Mouse (Mus musculus) limb, embryonic 13.5 days (tissue): ENCODE results near the gene Cda. TPM values are rescaled to one million over a fixed set of nuclear protein-coding genes. Genes with fewer than 3 reads are reported as not detected.

ENCODE experiments used
- ATAC-seq: fragments of 200-750 bp; cut with Nextera tagmentation; 2 replicates; pipeline ENCODE4 v1.8.0; 2017; ENCODE audit warnings: low read depth, moderate number of reproducible peaks, moderate TSS enrichment; ENCODE audit not compliant: low FRiP score
- H3K27ac ChIP-seq: fragments of 300-500 bp; sonication (generic); 2 replicates; pipeline ENCODE4 v1.5.1; 2015; ENCODE audit warnings: inconsistent platforms, mild to moderate bottlenecking, moderate library complexity
- H3K27me3 ChIP-seq: fragments of 300-500 bp; sonication (generic); 2 replicates; pipeline ENCODE4 v1.6.1; 2015; ENCODE audit warnings: mild to moderate bottlenecking, inconsistent platforms
- H3K36me3 ChIP-seq: fragments of 300-500 bp; sonication (generic); 2 replicates; pipeline ENCODE4 v1.6.1; 2015; ENCODE audit warnings: inconsistent platforms, mild to moderate bottlenecking, moderate library complexity
- H3K4me1 ChIP-seq: fragments of 300-500 bp; sonication (generic); 2 replicates; pipeline ENCODE4 v1.6.1; 2015; ENCODE audit warnings: inconsistent platforms
- H3K4me2 ChIP-seq: fragments of 300-500 bp; sonication (generic); replicated peaks from 2 replicates; pipeline ENCODE4 v1.6.1; 2015; ENCODE audit warnings: inconsistent platforms, mild to moderate bottlenecking, moderate library complexity
- H3K4me3 ChIP-seq: fragments of 300-500 bp; sonication (generic); 2 replicates; pipeline ENCODE4 v1.5.1; 2015; ENCODE audit warnings: moderate library complexity, mild to moderate bottlenecking, inconsistent platforms
- H3K9ac ChIP-seq: fragments of 300-500 bp; sonication (generic); 2 replicates; pipeline ENCODE4 v1.6.1; 2015; ENCODE audit warnings: mild to moderate bottlenecking, inconsistent platforms
- H3K9me3 ChIP-seq: fragments of 300-500 bp; sonication (generic); 2 replicates; pipeline ENCODE4 v1.6.1; 2016; ENCODE audit warnings: inconsistent platforms
- WGBS: fragments of 180-500 bp; shearing (Covaris S2); methylation state at CpG from one replicate; pipeline ENCODE4 v1.1.7; 2015; 5-methylcytosine and 5-hydroxymethylcytosine counted together
- polyA plus RNA-seq: library from polyadenylated mRNA; unstranded; fragments of >200 nt; fragmentation: Nextera tagmentation; extraction: Ambion mirVana; gene quantifications from 2 replicates; pipeline ENCODE4 v1.2.1, GENCODE M21; 2015

Gene Cda
- polyA plus RNA-seq, 1 experiment from 2014 or later: 4.9 TPM

DNA sequence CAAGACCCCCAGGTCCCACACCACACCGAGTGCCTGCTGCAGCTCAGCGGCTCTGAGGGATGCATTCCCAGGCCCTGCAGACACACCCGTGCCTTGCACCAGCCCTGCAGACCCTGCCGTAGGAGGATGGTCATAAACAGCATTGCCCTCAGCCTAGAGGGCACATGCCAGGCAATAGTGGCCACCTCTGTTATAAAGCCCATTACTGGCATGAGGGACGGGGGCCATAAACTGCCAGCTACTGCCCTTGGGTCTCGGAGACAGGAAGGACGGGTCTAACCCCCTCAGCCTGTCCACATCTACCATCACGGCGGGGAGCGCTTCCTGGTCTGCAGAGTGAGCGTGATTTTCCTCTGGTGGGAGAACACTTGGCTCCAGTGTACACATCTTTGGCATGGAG, 54.8 kb downstream of the Cda start:
- no peak overlapping the region for H3K27ac ChIP-seq
- no peak overlapping the region for H3K9ac ChIP-seq
- no peaks in the 10 kb centered on the region for H3K4me1 ChIP-seq
- no peak for ATAC-seq
- no peaks in the 10 kb centered on the region for H3K27me3 ChIP-seq
- no peak overlapping the region for H3K4me3 ChIP-seq
- WGBS: 89% methylated on average over 11 of the region's 11 CpGs
- no peaks in the 10 kb centered on the region; the same call in 1 of the 2 replicates for H3K9me3 ChIP-seq
- no peak overlapping the region for H3K4me2 ChIP-seq
- peaks cover 96% of the 10 kb centered on the region for H3K36me3 ChIP-seq

DNA sequence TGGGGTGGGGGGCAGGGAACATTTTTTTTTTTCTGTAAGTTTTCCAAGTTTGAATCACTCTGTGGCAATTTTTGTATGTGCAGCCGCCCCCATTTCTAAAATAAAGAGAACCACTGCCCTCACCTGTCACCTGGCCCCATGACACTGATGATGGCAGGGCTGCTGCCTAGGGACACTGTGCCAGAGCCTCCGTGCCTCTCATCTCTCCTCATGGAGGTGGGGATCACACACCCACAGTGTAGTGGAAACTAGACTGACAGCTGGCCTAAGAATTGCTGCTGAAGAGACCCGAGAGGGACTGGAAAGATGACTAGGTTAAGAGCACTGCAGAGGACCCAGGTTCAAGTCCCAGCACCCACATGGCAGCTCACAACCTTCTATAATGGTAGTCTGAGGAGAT, 55.7 kb downstream of the Cda start:
- Histone ChIP-seq H3K36me3 (peaks cover 97% of the 10 kb centered on the region), H3K27me3 (no peaks in the 10 kb centered on the region), H3K27ac (no peak overlapping the region), H3K4me2 (no peak overlapping the region), H3K9ac (no peak overlapping the region), H3K4me1 (no peaks in the 10 kb centered on the region), H3K9me3 (no peaks in the 10 kb centered on the region; the same call in 1 of the 2 replicates), H3K4me3 (no peak overlapping the region)
- ATAC-seq: no peak
- WGBS: 90% methylated on average over 3 of the region's 3 CpGs

GRCm38 (mm10) chr4:138311595-138311994, 56.2 kb downstream of the Cda start:
- 61% methylated on average over 8 of the region's 8 CpGs for WGBS
- no peaks in the 10 kb centered on the region; the same call in 1 of the 2 replicates for H3K9me3 ChIP-seq
- no peak overlapping the region for H3K9ac ChIP-seq

GRCm38 (mm10) chr4:138310311-138310910, 57.4 kb downstream of the Cda start:
- ATAC-seq: no peak
- WGBS: 94% methylated on average over 19 of the region's 19 CpGs

More at GRCm38 (mm10) chr4:138311595-138311994, 56.2 kb downstream of the Cda start:
- ATAC-seq: no peak
- no peak overlapping the region for H3K4me2 ChIP-seq
- no peaks in the 10 kb centered on the region for H3K27me3 ChIP-seq
- no peak overlapping the region for H3K4me3 ChIP-seq
- no peak overlapping the region for H3K27ac ChIP-seq
- peaks cover 95% of the 10 kb centered on the region for H3K36me3 ChIP-seq
- no peaks in the 10 kb centered on the region for H3K4me1 ChIP-seq

DNA sequence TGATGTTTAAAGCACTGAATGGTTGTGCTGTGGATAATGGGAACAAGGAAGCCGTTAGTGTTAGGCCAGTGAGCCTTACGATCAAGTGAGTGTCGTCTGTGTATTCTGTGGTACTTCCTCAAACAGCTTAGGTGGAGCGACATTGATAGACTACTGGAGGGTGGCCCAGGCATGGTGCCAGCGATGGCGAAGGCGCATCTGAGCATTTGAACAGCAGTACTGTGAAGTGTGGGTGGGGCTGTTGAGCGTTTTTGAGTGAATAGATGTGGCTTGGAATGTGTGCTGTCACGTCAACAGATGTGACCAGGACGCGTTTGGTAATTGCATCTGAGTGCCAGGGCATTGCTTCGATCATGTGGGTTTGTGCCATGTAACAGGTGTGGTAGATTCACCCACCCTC, 60.1 kb downstream of the Cda start:
- no peak overlapping the region for H3K4me3 ChIP-seq
- no peaks in the 10 kb centered on the region for H3K27me3 ChIP-seq
- H3K9me3 ChIP-seq: no peaks in the 10 kb centered on the region
- peak overlapping the region; percentile 39; the same call in 1 of the 2 replicates for H3K9ac ChIP-seq
- no peak overlapping the region for H3K27ac ChIP-seq
- H3K4me1 ChIP-seq: peaks cover 22% of the 10 kb centered on the region
- no peak for ATAC-seq
- no peak overlapping the region for H3K4me2 ChIP-seq
- WGBS: 90% methylated on average over 12 of the region's 12 CpGs
- peaks cover 58% of the 10 kb centered on the region for H3K36me3 ChIP-seq

More at GRCm38 (mm10) chr4:138310311-138310910, 57.4 kb downstream of the Cda start:
- Histone ChIP-seq H3K4me3 (no peak overlapping the region), H3K9ac (no peak overlapping the region), H3K27me3 (no peaks in the 10 kb centered on the region), H3K36me3 (peaks cover 85% of the 10 kb centered on the region), H3K4me2 (no peak overlapping the region), H3K9me3 (no peaks in the 10 kb centered on the region), H3K4me1 (peaks cover 9% of the 10 kb centered on the region), H3K27ac (no peak overlapping the region)

GRCm38 (mm10) chr4:138307025-138307424, 60.8 kb downstream of the Cda start:
- peaks cover 22% of the 10 kb centered on the region for H3K4me1 ChIP-seq
- 88% methylated on average over 3 of the region's 3 CpGs for WGBS
- no peak overlapping the region for H3K4me3 ChIP-seq
- no peak overlapping the region for H3K9ac ChIP-seq
- no peaks in the 10 kb centered on the region for H3K27me3 ChIP-seq
- no peak for ATAC-seq
- H3K27ac ChIP-seq: no peak overlapping the region
- no peaks in the 10 kb centered on the region for H3K9me3 ChIP-seq
- H3K36me3 ChIP-seq: peaks cover 51% of the 10 kb centered on the region
- no peak overlapping the region for H3K4me2 ChIP-seq

GRCm38 (mm10) chr4:138304340-138305104, 63.3 kb downstream of the Cda start, which contains the start of gene Ddost:
Ddost (plus strand) TSS chr4:138304730.
- H3K9ac ChIP-seq: peak within 1 kb of the TSS; percentile 96
- H3K4me2 ChIP-seq: peak within 1 kb of the TSS; percentile 90
- H3K9me3 ChIP-seq: no peaks in the 10 kb centered on the region; the same call in 1 of the 2 replicates
- H3K4me3 ChIP-seq: peak within 1 kb of the TSS; percentile 97
- H3K36me3 ChIP-seq: peaks cover 28% of the 10 kb centered on the region
- H3K27me3 ChIP-seq: no peaks in the 10 kb centered on the region
- peaks cover 22% of the 10 kb centered on the region for H3K4me1 ChIP-seq
- peak within 1 kb of the TSS; percentile 73 for H3K27ac ChIP-seq
- WGBS: under 1% methylated on average over 62 of the region's 64 CpGs
- peak; percentile 97 for ATAC-seq

DNA sequence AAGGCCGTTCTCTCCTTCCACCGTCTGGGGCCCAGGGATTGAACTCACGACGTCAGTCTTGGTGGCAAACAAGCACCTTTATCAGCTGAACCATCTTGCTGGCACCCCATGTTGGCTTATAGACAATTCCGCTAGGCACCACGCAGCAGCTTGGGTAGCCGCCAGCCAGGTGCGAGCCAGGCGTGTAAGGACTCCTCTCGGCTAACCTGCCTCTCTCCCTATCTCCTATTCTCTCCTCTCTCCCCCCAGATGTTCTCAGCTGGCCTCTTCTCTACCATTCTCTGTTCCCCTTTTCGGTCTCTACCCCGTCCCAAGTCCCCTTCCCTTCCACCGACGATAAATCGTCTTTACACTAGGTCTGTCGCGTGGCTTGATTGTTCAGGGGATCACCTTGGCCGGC, 64.0 kb downstream of the Cda start:
- Histone ChIP-seq H3K4me3 (peak overlapping the region; percentile 97), H3K27me3 (no peaks in the 10 kb centered on the region)
- no peak for ATAC-seq

GRCm38 (mm10) chr4:138303011-138303410, 64.8 kb downstream of the Cda start:
- Histone ChIP-seq H3K4me1 (peaks cover 22% of the 10 kb centered on the region), H3K4me2 (peak overlapping the region; percentile 90), H3K36me3 (peaks cover 12% of the 10 kb centered on the region), H3K9ac (no peak overlapping the region), H3K9me3 (no peaks in the 10 kb centered on the region; the same call in 1 of the 2 replicates), H3K27ac (no peak overlapping the region), H3K4me3 (no peak overlapping the region), H3K27me3 (no peaks in the 10 kb centered on the region)
- ATAC-seq: no peak
- WGBS: 89% methylated on average over 3 of the region's 3 CpGs

More for the DNA sequence above, 64.0 kb downstream of the Cda start:
- Histone ChIP-seq H3K36me3 (peaks cover 20% of the 10 kb centered on the region), H3K9me3 (no peaks in the 10 kb centered on the region; the same call in 1 of the 2 replicates), H3K27ac (peak overlapping the region; percentile 52; the same call in 1 of the 2 replicates), H3K9ac (peak overlapping the region; percentile 80), H3K4me1 (peaks cover 22% of the 10 kb centered on the region), H3K4me2 (peak overlapping the region; percentile 90)
- 13% methylated on average over 18 of the region's 18 CpGs for WGBS

- no peak overlapping the region for H3K27ac ChIP-seq
- H3K4me3 ChIP-seq: no peak overlapping the region
- ATAC-seq: no peak
- H3K4me1 ChIP-seq: peaks cover 20% of the 10 kb centered on the region
- WGBS: 90% methylated on average over 10 of the region's 10 CpGs
- no peaks in the 10 kb centered on the region; the same call in 1 of the 2 replicates for H3K9me3 ChIP-seq
- H3K36me3 ChIP-seq: no peaks in the 10 kb centered on the region; the same call in 1 of the 2 replicates
- no peaks in the 10 kb centered on the region for H3K27me3 ChIP-seq
- no peak overlapping the region for H3K9ac ChIP-seq
- H3K4me2 ChIP-seq: no peak overlapping the region
Measured at GRCm38 (mm10) chr4:138301271-138301780, 66.5 kb downstream of the Cda start.

DNA sequence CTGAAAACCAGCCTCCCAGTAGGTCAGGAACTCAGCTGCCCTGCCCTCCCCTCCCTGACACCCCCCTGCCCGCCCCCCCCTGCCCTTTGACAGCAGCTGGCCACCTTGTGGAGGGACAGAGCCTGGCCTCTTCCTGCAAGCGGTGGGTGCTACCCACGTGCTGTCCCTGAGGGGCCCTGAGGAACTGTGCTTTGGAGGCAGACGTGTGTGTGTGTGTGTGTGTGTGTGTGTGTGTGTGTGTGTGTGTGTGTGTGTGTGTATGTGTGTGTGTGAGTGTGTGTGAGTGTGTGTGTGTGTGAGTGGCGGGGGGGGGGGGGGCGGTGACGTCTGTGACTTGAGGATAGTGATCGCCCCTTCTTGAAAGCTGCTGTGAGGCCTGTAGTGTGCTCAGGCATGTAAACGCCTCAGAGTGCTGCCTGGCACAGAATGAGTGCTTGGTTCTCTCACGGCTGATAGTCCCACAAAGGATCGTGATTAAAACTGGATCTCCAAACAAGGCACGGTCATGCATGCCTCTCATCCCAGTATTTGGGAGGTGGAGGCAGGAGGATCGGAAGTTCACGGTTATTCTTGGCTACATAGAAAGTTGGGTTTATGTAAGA, 73.7 kb downstream of the Cda start:
- H3K9me3 ChIP-seq: no peaks in the 10 kb centered on the region
- no peaks in the 10 kb centered on the region for H3K27me3 ChIP-seq
- no peaks in the 10 kb centered on the region for H3K36me3 ChIP-seq
- no peak overlapping the region for H3K4me3 ChIP-seq
- no peak overlapping the region for H3K9ac ChIP-seq
- WGBS: 84% methylated on average over 11 of the region's 14 CpGs
- H3K4me1 ChIP-seq: no peaks in the 10 kb centered on the region
- no peak for ATAC-seq
- no peak overlapping the region for H3K27ac ChIP-seq
- H3K4me2 ChIP-seq: no peak overlapping the region
